Mouse (Mus musculus) G1E-ER4 (cell line): ENCODE results near the gene Slco2b1. TPM values are rescaled to one million over a fixed set of nuclear protein-coding genes. Genes with fewer than 3 reads are reported as not detected.

Source experiments
- GATA1 ChIP-seq: IDR thresholded peaks from one replicate; pipeline ENCODE4 v1.8.0; 2012; ENCODE audit warnings: low read length, inconsistent platforms
- polyA plus RNA-seq: library from polyadenylated mRNA; stranded (reverse); fragments of >175 nt; gene quantifications from 2 replicates; pipeline ENCODE4 v1.2.3, GENCODE M21; 2012

The Slco2b1 gene
- 0.01 TPM in 1 of 2 replicates, not detected in the other for polyA plus RNA-seq

DNA sequence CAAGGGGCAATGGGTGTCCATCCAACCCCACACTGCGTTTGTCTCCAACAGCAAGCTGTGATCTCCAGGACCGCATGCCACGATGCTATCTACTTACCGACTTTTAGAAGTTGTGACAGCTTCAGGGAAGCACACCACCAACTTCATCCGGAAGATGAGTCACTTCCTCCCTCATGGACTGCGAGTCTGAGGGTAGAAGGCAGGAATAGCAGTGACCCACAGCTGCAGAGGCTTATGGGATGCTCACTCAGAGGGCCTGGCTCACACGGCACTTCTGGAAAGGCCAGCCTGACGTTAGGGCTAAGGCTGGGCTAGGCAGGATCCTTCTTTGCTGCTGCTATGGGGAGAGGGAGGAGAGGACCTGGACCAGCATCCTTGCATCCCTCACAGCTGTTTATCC lies at the start of gene Slco2b1:
TSS of gene Slco2b1 (minus strand) at position 175 of the 400 bp plus-strand sequence.
- TF ChIP-seq GATA1, result no peak

DNA sequence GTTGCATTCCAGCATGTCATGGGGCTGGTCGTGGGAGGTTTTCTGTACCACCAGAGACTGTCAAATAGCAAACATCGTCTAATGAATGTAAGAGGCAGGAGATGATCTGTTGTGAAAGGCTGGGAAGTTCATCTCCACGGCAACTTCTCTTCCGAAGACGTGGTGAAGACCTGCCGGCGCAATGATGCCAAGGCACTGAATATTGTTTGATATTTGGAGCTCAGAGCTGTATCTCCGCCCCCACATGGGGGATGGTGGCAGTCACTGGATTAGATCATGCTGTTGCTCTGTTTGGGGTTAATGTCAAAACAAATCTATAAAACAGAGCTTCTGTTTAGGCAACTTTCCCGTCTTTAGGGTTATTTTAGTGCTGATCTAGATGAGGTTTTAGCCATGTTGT lies 28.1 kb upstream of the Slco2b1 start:
- no peak for TF ChIP-seq GATA1

DNA sequence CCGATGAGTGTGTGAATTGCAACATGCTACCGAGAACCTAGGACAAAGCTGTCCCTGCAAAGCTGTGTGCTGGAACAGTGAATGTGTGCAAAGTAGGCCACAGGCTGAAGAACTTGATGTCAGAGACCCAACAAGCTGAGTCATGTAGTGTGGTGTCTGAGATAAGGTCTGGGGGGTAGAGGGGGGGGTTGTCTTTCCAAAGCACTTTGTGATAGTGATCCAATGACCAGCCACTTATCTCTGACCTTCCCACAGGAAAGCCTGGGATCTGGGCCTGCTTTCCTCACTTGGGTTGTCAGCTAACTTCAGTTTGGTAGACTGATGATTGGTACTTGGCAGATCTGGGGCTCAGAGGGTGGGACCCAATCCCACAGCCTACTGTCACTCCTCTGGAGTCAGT lies 23.5 kb upstream of the Slco2b1 start:
- TF ChIP-seq GATA1, result no peak

DNA sequence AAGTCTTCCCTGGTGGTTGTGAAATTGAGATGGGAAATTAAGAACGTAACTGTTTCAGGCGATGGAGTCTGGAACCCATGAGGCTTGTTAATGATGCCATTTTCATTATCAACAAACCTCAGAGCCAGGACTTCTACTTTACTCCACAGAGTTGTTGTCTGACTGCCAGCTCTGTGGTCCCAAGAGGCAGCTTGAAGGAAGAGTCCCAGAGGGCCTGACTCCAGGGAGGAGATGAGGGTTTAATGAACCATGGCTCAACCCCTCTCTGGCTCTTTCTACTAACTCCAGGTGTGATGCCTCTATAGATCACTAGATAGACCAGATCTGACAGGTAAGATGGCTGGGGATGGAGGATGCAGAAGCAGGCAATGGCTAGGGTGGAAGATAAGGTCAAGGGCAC lies 18.8 kb upstream of the Slco2b1 start, which contains the start of gene Olfr520:
TSS of gene Olfr520 (plus strand) at position 301 of the 400 bp plus-strand sequence.
- TF ChIP-seq GATA1, result no peak

DNA sequence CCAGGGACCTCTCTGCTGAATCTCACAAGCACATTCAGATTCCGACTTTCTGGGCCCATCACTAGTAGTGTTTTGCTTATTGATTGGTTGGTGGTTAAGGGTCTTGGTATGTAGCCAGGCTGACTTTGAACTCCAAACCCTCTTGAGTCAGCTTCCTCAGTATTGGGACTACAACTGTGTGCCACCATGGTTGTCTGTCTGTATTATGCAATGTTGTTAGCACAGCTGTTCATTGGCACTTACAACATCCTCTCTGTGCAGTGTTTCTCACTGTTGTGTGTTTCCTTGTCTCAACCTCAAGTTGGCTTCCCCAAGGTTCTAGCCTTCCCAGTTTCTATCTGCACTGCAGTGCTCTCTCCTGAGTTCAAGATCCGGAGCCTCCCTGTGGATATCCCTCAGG lies 5.4 kb upstream of the Slco2b1 start:
- no peak for TF ChIP-seq GATA1

DNA sequence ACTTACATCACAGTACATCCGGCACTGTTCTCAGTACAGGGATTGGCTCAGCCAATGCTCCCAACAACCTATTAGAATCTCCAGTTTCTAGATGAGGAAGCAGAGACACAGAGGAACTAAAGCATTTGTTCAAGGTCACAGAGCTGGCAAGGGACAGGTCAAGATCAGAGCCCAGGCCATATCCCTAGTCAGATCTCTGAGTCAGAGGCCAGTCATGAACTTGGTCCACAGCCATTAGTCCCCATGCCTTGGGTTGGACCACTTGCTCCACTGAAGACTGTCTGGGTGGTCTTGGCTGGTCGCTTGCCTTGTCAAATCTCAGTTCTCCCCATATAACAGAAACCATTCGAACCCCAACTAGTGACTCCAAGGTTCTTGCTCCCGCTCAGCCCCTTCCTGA lies 1.3 kb upstream of the Slco2b1 start:
- TF ChIP-seq GATA1, result no peak

DNA sequence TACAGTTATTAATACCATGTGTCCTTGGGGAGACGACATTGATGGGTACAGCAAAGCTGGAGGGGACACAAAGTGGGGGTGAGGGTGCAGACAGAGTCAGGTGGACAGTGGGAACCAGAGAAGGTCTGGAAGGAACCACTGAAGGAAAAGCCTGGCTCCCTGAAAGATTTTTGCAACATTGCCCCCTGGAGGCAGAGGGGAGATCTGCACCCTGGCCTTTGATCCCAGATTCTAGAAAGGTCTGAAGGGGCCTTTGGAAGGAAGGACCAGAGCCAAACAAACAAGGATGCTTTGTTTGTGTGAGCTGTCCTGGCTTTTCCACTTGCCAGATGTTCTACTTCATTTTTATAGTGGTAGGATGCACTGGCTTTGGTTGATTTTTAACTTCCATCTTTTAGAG lies 664 bp downstream of the Slco2b1 start:
- TF ChIP-seq GATA1, result no peak

DNA sequence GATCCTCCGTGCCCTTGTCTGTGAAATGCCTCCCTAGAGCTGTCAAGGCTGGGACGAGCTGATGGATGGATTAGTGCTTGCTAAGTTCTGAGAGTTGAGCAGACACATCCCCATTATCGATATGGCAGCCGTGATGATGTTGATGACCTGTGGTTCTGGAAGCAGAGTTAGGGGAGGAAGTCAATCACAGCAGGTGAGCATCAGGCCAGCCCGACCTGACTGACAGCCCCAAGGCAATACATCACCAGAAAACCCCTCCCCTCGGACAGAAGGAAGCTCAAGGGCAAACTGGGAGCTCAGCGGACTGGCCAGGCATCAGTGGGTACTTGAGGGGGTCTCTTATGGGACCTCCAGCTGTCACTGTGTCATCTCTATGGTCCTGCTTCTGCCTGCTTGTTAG lies 1.1 kb downstream of the Slco2b1 start:
- no peak for TF ChIP-seq GATA1

DNA sequence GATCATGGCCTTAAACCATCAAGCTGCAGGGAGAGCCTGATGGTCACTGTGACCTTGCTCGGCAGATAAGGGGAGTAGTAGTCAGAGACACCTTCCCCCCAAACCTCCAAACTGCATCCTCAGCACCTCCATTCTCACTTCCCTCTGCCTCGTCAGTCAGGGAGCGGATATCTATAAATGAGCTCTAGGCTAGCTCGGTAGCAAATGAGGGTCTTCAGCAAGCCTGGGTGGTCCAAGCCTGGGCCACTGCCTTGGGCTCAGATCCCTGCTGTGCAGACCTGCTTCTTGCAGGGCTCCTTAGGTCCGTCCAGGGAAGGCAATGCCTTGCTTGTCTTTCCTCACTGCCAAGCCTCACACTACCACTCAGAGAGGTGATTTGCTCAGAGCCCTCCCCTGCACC lies 2.4 kb downstream of the Slco2b1 start:
- no peak for TF ChIP-seq GATA1

DNA sequence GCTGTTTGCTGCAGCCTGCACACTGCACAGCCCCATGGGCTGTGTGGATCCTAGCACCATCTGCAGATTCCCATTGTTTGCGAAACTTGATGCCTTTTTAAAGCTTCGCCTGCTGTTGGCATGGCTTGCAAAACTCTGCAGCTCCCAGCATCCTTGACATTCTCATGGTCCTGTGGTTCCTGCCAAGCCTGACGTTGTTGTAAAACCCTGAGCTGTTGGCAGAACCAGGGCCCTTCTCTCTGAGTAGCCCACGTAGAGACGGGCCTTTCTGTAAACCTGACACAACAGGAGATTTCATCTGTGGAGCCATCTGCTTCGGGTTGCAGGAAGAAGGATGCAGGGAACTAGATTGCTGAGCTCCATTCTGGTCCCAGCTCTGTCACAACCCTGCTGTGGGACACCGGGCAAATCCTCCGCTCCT lies 2.8 kb downstream of the Slco2b1 start:
- no peak for TF ChIP-seq GATA1

DNA sequence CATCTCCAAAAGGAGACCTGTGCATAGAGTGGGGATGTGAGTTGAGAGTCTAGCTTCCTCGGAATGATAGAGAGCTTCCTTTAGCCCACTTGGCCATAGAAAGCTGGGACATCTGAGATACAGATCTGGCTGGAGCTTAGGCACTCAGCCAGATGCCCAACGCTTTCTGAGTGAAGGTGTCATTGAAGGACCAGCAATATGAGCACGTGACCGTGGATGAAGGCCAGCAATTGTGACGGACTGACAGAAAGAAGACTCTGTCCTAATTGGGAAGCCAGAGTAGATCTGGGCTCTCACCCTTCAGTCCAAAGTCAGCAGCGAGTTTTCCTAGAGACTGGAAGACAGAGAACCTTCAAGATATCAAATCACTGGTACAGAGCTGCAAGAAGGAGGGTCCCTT lies 3.5 kb downstream of the Slco2b1 start:
- TF ChIP-seq GATA1, result no peak

DNA sequence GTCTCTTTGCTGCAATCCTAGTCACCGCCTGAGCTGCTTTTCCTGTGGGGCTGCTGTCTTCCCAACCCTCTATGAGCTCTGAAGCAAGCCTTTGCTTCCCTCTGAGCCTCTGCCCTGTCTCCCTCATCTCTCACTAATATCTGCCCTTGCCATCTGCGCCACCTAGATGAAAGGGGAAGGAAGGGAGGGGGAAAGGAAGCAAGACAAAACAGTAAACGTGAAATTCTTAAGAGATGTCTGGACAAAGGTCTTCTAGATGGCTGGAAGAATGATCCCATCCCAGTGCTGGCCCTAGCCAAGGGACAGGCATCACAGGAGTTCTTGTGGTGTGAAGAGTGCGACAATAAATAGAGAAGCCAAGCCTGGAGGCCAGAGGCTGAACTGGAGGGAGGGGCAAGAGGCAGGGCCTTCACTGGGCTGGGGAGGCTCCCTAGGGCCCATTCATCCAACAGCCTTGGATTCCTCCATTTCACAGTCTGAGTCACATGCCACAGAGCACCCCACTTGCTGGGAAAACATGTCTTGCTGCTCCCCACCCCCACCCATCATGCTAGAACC lies 4.0 kb downstream of the Slco2b1 start:
- TF ChIP-seq GATA1, result no peak

DNA sequence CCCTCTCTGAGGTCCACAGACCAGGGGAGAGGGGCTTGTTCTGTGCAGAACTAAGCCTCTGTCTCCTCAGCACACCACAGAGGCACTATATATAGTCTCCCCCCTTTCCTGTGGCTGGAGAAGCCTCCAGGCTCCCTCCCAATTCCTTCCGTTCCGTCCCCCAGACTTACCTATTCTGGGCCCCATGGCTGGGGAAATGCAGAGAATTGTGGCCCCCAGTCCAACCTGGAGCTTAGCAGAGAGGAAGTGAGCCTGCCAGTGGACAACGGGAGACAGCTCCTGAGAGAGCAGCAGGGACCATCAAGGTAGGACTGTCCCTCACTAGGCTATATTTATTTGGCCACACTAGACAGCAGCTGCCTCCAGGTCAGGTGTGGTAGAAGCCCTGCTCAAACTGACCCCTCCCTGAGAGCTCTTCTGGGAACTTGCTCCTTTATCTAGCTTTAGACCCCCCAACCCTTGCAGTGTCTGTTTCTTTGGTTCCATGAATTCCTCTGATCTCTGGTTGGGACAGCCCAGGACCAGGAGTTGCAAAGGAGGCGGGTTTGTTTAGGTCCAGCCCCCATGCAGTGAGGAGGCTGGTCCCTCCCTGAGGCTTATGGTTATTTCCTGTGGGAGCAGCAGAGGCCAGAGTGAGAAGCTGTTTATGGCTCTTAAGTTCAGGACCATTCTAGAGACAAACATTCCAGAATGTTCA lies 4.7 kb downstream of the Slco2b1 start:
- no peak for TF ChIP-seq GATA1

DNA sequence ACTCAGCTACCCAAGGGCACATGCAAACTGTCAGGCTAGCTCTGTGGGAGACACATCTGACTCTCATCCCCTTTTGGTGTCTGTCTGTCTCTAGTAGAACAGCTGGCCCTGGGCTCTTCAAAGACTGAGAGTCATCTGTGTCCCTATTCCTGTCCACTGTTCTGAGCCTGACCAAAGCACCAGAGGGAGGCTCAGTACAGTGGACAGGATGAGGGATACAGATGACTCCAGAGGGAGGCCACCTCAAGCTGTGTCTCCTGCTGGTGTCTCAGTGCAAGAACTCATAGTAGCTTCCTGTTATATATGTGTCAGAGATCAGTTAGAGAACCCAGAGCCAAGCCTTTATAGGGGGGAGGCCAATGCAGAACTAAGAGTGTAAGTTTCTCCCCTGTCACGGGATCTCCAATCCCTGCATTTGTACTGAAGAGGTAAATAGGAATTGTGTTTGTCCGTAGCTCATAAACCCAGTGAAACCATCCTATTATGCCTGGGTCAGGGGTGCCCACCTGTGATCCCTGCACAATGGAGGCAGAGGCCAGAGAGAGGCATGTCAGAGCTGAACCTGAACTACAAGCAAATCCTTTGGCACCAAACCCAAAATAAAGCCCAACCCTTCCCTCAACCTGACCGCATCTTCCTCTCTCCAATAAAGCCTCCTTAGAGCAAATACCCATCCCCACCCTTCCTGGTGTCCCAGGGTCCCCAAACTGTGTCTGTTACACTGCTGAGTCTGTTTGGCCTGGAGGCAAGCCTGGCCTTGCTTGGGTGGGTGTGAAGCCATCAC lies 6.2 kb downstream of the Slco2b1 start:
- no peak for TF ChIP-seq GATA1

DNA sequence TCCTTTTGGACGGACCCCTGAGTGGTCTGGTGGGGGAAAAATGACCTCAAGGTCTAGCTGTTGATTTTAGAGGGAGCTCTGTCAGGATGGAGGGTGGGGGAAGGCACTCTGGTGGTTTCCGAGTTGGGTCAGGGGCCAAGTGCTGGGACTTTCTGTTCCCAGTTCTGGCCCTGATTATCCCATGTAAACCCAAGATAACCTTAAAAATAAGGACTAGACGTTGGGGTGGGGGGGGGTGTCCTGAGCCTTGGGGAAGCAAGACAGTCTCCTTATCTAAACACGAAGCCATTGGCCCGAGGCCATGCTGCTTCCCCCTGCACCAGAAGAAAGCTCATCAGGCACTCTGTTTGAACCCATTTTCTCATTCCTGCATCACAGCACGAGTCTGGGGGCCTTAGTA lies 8.9 kb downstream of the Slco2b1 start:
- TF ChIP-seq GATA1, result no peak

DNA sequence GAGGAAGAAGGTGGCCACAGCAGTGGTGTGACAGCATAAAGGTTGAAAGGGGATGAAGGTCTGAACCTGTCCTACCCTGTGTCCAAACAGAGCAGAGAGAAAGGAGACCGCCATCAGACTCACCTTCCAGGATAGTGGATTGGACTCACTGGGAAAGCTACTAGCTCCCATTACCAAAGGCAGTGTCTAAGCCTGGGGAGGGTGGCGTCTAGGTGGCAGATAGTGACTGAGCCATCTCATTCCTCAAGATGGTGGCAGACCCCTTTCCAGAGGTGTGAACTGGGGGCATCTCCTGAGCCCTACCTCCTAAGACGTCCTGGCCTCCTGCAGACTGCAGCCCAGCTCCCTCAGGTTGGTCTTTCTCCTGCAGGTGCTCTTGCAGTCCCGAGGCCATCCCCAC lies 10.5 kb downstream of the Slco2b1 start:
- no peak for TF ChIP-seq GATA1
